Mouse (Mus musculus) heart, embryonic 15.5 days (tissue): ENCODE results near the gene Irf3. TPM values are rescaled to one million over a fixed set of nuclear protein-coding genes. Genes with fewer than 3 reads are reported as not detected.
A peak's percentile ranks its signal among the peaks of the same experiment; 100 is the strongest.

Experiments
- ATAC-seq: fragments of 200-750 bp; cut with Nextera tagmentation; replicated peaks from 2 replicates; pipeline ENCODE4 v1.8.0; 2017; ENCODE audit warnings: low read depth, moderate TSS enrichment; ENCODE audit not compliant: insufficient number of reproducible peaks, insufficient read depth, low FRiP score
- H3K27ac ChIP-seq: fragments of 300-500 bp; sonication (generic); 2 replicates; pipeline ENCODE4 v1.5.1; 2015; ENCODE audit warnings: mild to moderate bottlenecking, inconsistent platforms
- H3K27me3 ChIP-seq: fragments of 300-500 bp; sonication (generic); 2 replicates; pipeline ENCODE4 v1.6.1; 2015; ENCODE audit warnings: inconsistent platforms
- H3K36me3 ChIP-seq: fragments of 300-500 bp; sonication (generic); 2 replicates; pipeline ENCODE4 v1.6.1; 2015; ENCODE audit warnings: mild to moderate bottlenecking, inconsistent platforms
- H3K4me1 ChIP-seq: fragments of 300-500 bp; sonication (generic); replicated peaks from 2 replicates; pipeline ENCODE4 v1.6.1; 2015; ENCODE audit warnings: inconsistent platforms
- H3K4me2 ChIP-seq: fragments of 300-500 bp; sonication (generic); 2 replicates; pipeline ENCODE4 v1.6.1; 2015; ENCODE audit warnings: inconsistent platforms, mild to moderate bottlenecking, moderate library complexity
- H3K4me3 ChIP-seq: fragments of 300-500 bp; sonication (generic); 2 replicates; pipeline ENCODE4 v1.5.1; 2015; ENCODE audit warnings: mild to moderate bottlenecking, inconsistent platforms
- H3K9ac ChIP-seq: fragments of 300-500 bp; sonication (generic); 2 replicates; pipeline ENCODE4 v1.6.1; 2015; ENCODE audit warnings: mild to moderate bottlenecking, inconsistent platforms
- H3K9me3 ChIP-seq: fragments of 300-500 bp; sonication (generic); replicated peaks from 2 replicates; pipeline ENCODE4 v1.6.1; 2016; ENCODE audit warnings: inconsistent platforms
- WGBS: fragments of 180-500 bp; shearing (Covaris S2); methylation state at CpG from one replicate; pipeline ENCODE4 v1.1.7; 2015; ENCODE audit warnings: mixed read lengths; 5-methylcytosine and 5-hydroxymethylcytosine counted together
- polyA plus RNA-seq: library from polyadenylated mRNA; unstranded; fragments of >200 nt; fragmentation: Nextera tagmentation; extraction: Ambion mirVana; gene quantifications from 2 replicates; pipeline ENCODE4 v1.2.1, GENCODE M21; 2015

Gene Irf3
- polyA plus RNA-seq, 1 experiment from 2014 or later, result 61.6 TPM

- H3K27ac ChIP-seq, result no peak overlapping the region
- no peak overlapping the region for H3K9ac ChIP-seq
- H3K36me3 ChIP-seq, result peaks cover 97% of the 10 kb centered on the region
- H3K9me3 ChIP-seq, result no peaks in the 10 kb centered on the region
- H3K4me2 ChIP-seq, result no peak overlapping the region
- H3K4me1 ChIP-seq, result no peaks in the 10 kb centered on the region
- H3K27me3 ChIP-seq, result no peaks in the 10 kb centered on the region
- ATAC-seq, result no peak
- 95% methylated on average over 9 of the region's 9 CpGs for WGBS
- no peak overlapping the region for H3K4me3 ChIP-seq
Observed at GRCm38 (mm10) chr7:45038411-45038810, 41.0 kb downstream of the Irf3 start.

DNA sequence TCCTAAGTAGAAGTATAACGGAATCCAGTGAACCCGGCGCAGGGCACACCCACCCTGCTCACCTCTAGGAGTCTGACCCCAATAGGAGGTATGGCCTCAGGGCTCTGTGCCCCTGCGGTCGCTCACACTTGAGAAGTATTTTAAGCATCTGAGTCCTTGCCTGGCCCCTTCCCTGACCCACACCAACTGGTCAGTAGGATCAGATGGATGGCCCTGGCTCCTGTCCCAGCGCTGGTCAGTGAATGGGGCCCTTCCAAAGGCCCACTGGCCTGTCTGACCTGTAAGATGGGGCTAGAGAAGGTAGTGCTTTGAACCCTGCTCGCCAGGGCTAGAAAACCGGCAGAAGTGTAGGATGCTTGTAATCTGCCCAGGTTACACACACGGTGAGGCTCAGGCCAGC lies 43.4 kb downstream of the Irf3 start:
- H3K27ac ChIP-seq, result no peak overlapping the region
- H3K4me2 ChIP-seq, result no peak overlapping the region
- WGBS, result 88% methylated on average over 9 of the region's 9 CpGs
- no peak overlapping the region for H3K4me3 ChIP-seq
- H3K9ac ChIP-seq, result no peak overlapping the region
- no peak for ATAC-seq
- no peaks in the 10 kb centered on the region for H3K4me1 ChIP-seq
- peaks cover 97% of the 10 kb centered on the region for H3K36me3 ChIP-seq
- H3K9me3 ChIP-seq, result no peaks in the 10 kb centered on the region
- no peaks in the 10 kb centered on the region for H3K27me3 ChIP-seq

GRCm38 (mm10) chr7:45043307-45043706 lies 45.9 kb downstream of the Irf3 start:
- Histone ChIP-seq H3K4me3 (no peak overlapping the region), H3K36me3 (peaks cover 99% of the 10 kb centered on the region), H3K9me3 (no peaks in the 10 kb centered on the region), H3K27ac (no peak overlapping the region), H3K27me3 (no peaks in the 10 kb centered on the region), H3K4me1 (no peaks in the 10 kb centered on the region), H3K9ac (no peak overlapping the region), H3K4me2 (no peak overlapping the region)
- 95% methylated on average over 14 of the region's 14 CpGs for WGBS
- ATAC-seq, result no peak

- 94% methylated on average over 22 of the region's 22 CpGs for WGBS
- Histone ChIP-seq H3K4me3 (no peak overlapping the region), H3K4me1 (peaks cover 3% of the 10 kb centered on the region), H3K9ac (no peak overlapping the region), H3K36me3 (peaks cover 96% of the 10 kb centered on the region), H3K27ac (no peak overlapping the region), H3K4me2 (no peak overlapping the region), H3K27me3 (no peaks in the 10 kb centered on the region), H3K9me3 (no peaks in the 10 kb centered on the region)
- ATAC-seq, result no peak
Observed at GRCm38 (mm10) chr7:45045741-45046140, 48.3 kb downstream of the Irf3 start.

DNA sequence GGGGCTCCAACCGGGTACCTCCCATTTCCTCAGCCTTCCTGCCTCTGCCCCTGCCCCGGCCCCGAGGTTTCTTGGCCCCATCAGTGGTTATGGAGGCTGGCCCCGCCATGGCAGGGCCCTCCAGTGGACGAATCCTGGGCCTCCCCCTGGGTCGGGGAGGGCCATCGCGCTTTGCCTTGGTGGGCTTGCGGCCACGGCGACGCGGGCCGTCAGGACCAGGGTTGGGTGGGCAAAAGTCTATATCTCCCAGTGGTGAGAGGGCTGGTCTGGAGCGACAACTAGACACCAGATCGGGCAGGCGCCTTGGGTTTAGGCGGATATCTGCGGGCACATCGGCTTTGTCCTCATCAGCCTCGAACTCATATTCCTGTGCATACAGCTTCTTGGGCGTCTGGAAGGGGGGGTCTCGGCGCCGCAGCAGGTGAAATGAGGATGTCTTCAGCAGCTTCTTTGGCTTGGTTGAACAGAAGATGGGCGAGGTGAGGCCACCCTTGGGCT lies 49.5 kb downstream of the Irf3 start:
- Histone ChIP-seq H3K27ac (no peak overlapping the region), H3K9me3 (no peaks in the 10 kb centered on the region), H3K9ac (no peak overlapping the region), H3K4me2 (no peak overlapping the region), H3K4me1 (peaks cover 14% of the 10 kb centered on the region), H3K4me3 (no peak overlapping the region), H3K27me3 (no peaks in the 10 kb centered on the region), H3K36me3 (peaks cover 85% of the 10 kb centered on the region)
- WGBS, result 93% methylated on average over 26 of the region's 26 CpGs
- ATAC-seq, result no peak

DNA sequence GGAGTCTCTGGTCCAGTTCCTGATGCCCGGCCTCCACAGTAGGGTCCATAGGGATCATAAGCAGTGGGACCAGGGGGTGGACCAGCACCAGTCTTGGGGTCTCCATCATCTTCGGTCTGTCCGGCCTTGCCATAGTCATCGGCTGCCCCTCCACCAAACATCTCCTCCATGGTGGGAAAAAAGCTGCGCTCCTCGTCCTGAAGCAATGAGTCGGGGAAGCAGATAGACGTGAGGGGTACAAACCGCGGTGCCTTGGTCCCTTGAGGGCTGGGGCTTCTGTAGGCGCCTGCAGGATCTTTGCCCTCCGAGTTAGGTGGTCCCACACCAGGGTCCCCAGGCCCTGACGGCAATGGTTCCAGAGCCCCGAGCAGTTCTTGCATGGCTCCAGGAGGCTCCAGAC lies 50.0 kb downstream of the Irf3 start:
- ATAC-seq, result no peak
- peaks cover 79% of the 10 kb centered on the region for H3K36me3 ChIP-seq
- H3K9ac ChIP-seq, result no peak overlapping the region
- H3K27me3 ChIP-seq, result no peaks in the 10 kb centered on the region
- H3K4me1 ChIP-seq, result peaks cover 17% of the 10 kb centered on the region
- no peaks in the 10 kb centered on the region for H3K9me3 ChIP-seq
- H3K27ac ChIP-seq, result no peak overlapping the region
- WGBS, result 98% methylated on average over 14 of the region's 14 CpGs
- H3K4me3 ChIP-seq, result no peak overlapping the region
- H3K4me2 ChIP-seq, result no peak overlapping the region

- Histone ChIP-seq H3K9me3 (no peaks in the 10 kb centered on the region), H3K4me3 (no peak overlapping the region), H3K4me2 (no peak overlapping the region), H3K9ac (no peak overlapping the region), H3K27ac (no peak overlapping the region), H3K27me3 (no peaks in the 10 kb centered on the region), H3K36me3 (peaks cover 71% of the 10 kb centered on the region), H3K4me1 (peaks cover 17% of the 10 kb centered on the region)
- no peak for ATAC-seq
- WGBS, result 91% methylated on average over 38 of the region's 38 CpGs
Observed at GRCm38 (mm10) chr7:45048001-45048890, 50.8 kb downstream of the Irf3 start.

- peaks cover 22% of the 10 kb centered on the region for H3K4me1 ChIP-seq
- H3K4me3 ChIP-seq, result no peak overlapping the region
- peaks cover 63% of the 10 kb centered on the region for H3K36me3 ChIP-seq
- WGBS, result 91% methylated on average over 23 of the region's 23 CpGs
- no peak overlapping the region for H3K4me2 ChIP-seq
- H3K27ac ChIP-seq, result no peak overlapping the region
- ATAC-seq, result no peak
- no peaks in the 10 kb centered on the region for H3K9me3 ChIP-seq
- no peak overlapping the region for H3K9ac ChIP-seq
- no peaks in the 10 kb centered on the region for H3K27me3 ChIP-seq
Observed at GRCm38 (mm10) chr7:45048923-45049657, 51.6 kb downstream of the Irf3 start.

- WGBS, result 10% methylated on average over 16 of the region's 16 CpGs
- no peaks in the 10 kb centered on the region for H3K9me3 ChIP-seq
- peak overlapping the region; percentile 99 for H3K27ac ChIP-seq
- H3K36me3 ChIP-seq, result peaks cover 43% of the 10 kb centered on the region
- H3K9ac ChIP-seq, result 0 out of 2 replicates have a peak overlapping the region, but pooled peaks have one; percentile 96
- peak overlapping the region; percentile 98 for H3K4me2 ChIP-seq
- ATAC-seq, result no peak
- peaks cover 25% of the 10 kb centered on the region for H3K4me1 ChIP-seq
- H3K27me3 ChIP-seq, result no peaks in the 10 kb centered on the region
- peak overlapping the region; percentile 94 for H3K4me3 ChIP-seq
Observed at GRCm38 (mm10) chr7:45050945-45051600, 53.6 kb downstream of the Irf3 start.

GRCm38 (mm10) chr7:45051601-45051974 lies 54.1 kb downstream of the Irf3 start:
- H3K9me3 ChIP-seq, result no peaks in the 10 kb centered on the region
- peak overlapping the region; percentile 94 for H3K4me3 ChIP-seq
- H3K4me2 ChIP-seq, result peak overlapping the region; percentile 98
- H3K27me3 ChIP-seq, result no peaks in the 10 kb centered on the region
- no peak for ATAC-seq
- H3K27ac ChIP-seq, result peak overlapping the region; percentile 99
- peaks cover 38% of the 10 kb centered on the region for H3K36me3 ChIP-seq
- peak overlapping the region; percentile 96 for H3K9ac ChIP-seq
- peaks cover 25% of the 10 kb centered on the region for H3K4me1 ChIP-seq
- 4% methylated on average over 13 of the region's 13 CpGs for WGBS
